Mouse (Mus musculus) embryonic facial prominence, embryonic 13.5 days (tissue): ENCODE measurements at regions not wholly inside any gene's neighbourhood (a gene's known extent, or its start where the extent isn't known, plus 50 kb on each side); places are given as distances from the start of the nearest gene placed in this dataset.

Experiments used
- ATAC-seq: fragments of 200-750 bp; cut with Nextera tagmentation; 2 replicates; pipeline ENCODE4 v1.8.0; 2017; ENCODE audit warnings: low read depth; ENCODE audit not compliant: insufficient number of reproducible peaks, insufficient read depth, low FRiP score, low TSS enrichment
- H3K27ac ChIP-seq: fragments of 300-500 bp; sonication (generic); 2 replicates; pipeline ENCODE4 v1.5.1; 2015; ENCODE audit warnings: moderate library complexity, mild to moderate bottlenecking, inconsistent platforms
- H3K27me3 ChIP-seq: fragments of 300-500 bp; sonication (generic); 2 replicates; pipeline ENCODE4 v1.6.1; 2015; ENCODE audit warnings: mild to moderate bottlenecking, inconsistent platforms
- H3K36me3 ChIP-seq: fragments of 300-500 bp; sonication (generic); 2 replicates; pipeline ENCODE4 v1.6.1; 2015; ENCODE audit warnings: mild to moderate bottlenecking, inconsistent platforms
- H3K4me1 ChIP-seq: fragments of 300-500 bp; sonication (generic); 2 replicates; pipeline ENCODE4 v1.6.1; 2015; ENCODE audit warnings: inconsistent platforms
- H3K4me2 ChIP-seq: fragments of 300-500 bp; sonication (generic); 2 replicates; pipeline ENCODE4 v1.6.1; 2015; ENCODE audit warnings: moderate library complexity, mild to moderate bottlenecking, inconsistent platforms
- H3K4me3 ChIP-seq: fragments of 300-500 bp; sonication (generic); 2 replicates; pipeline ENCODE4 v1.5.1; 2015; ENCODE audit warnings: mild to moderate bottlenecking, inconsistent platforms
- H3K9ac ChIP-seq: fragments of 300-500 bp; sonication (generic); 2 replicates; pipeline ENCODE4 v1.6.1; 2015; ENCODE audit warnings: mild to moderate bottlenecking, inconsistent platforms
- H3K9me3 ChIP-seq: fragments of 300-500 bp; sonication (generic); 2 replicates; pipeline ENCODE4 v1.6.1; 2016; ENCODE audit warnings: inconsistent platforms
- WGBS: fragments of 180-500 bp; shearing (Covaris S2); methylation state at CpG from one replicate; pipeline ENCODE4 v1.1.7; 2015; ENCODE audit warnings: mixed read lengths; 5-methylcytosine and 5-hydroxymethylcytosine counted together

- H3K9me3 ChIP-seq = no peaks in the 10 kb centered on the region
- H3K27me3 ChIP-seq = peaks cover 12% of the 10 kb centered on the region; the same call in 1 of the 2 replicates
Measured at GRCm38 (mm10) chr1:121052120-121052501, 280.3 kb downstream of the Insig2 start.

GRCm38 (mm10) chr1:121053692-121054091, 278.7 kb downstream of the Insig2 start:
- H3K4me1 ChIP-seq = peaks cover 7% of the 10 kb centered on the region
- ATAC-seq = no peak

More at GRCm38 (mm10) chr1:121052120-121052501, 280.3 kb downstream of the Insig2 start:
- Histone ChIP-seq H3K4me3 (no peak overlapping the region), H3K27ac (no peak overlapping the region), H3K36me3 (no peaks in the 10 kb centered on the region), H3K9ac (no peak overlapping the region), H3K4me2 (no peak overlapping the region), H3K4me1 (peaks cover 7% of the 10 kb centered on the region)
- WGBS = 65% methylated on average over 5 of the region's 5 CpGs
- no peak for ATAC-seq

GRCm38 (mm10) chr1:121074569-121074968, 257.8 kb downstream of the Insig2 start:
- Histone ChIP-seq H3K9me3 (no peaks in the 10 kb centered on the region), H3K36me3 (no peaks in the 10 kb centered on the region), H3K9ac (no peak overlapping the region), H3K27ac (no peak overlapping the region), H3K27me3 (no peaks in the 10 kb centered on the region), H3K4me1 (0 out of 2 replicates have a peak, but pooled peaks cover 4% of the 10 kb centered on the region), H3K4me2 (no peak overlapping the region), H3K4me3 (no peak overlapping the region)
- 68% methylated on average over 1 of the region's 1 CpGs for WGBS
- ATAC-seq = no peak

More at GRCm38 (mm10) chr1:121053692-121054091, 278.7 kb downstream of the Insig2 start:
- no peak overlapping the region for H3K4me2 ChIP-seq
- no peak overlapping the region for H3K4me3 ChIP-seq
- peaks cover 12% of the 10 kb centered on the region; the same call in 1 of the 2 replicates for H3K27me3 ChIP-seq
- H3K36me3 ChIP-seq = no peaks in the 10 kb centered on the region
- 24% methylated on average over 11 of the region's 11 CpGs for WGBS
- no peak overlapping the region for H3K27ac ChIP-seq
- H3K9me3 ChIP-seq = no peaks in the 10 kb centered on the region
- H3K9ac ChIP-seq = no peak overlapping the region

GRCm38 (mm10) chr1:121082839-121083238, 249.6 kb downstream of the Insig2 start:
- H3K4me1 ChIP-seq = peaks cover 14% of the 10 kb centered on the region
- H3K9ac ChIP-seq = no peak overlapping the region
- H3K27me3 ChIP-seq = no peaks in the 10 kb centered on the region
- no peak overlapping the region for H3K4me3 ChIP-seq
- ATAC-seq = no peak
- no peak overlapping the region for H3K27ac ChIP-seq
- no peak overlapping the region for H3K4me2 ChIP-seq
- no peaks in the 10 kb centered on the region for H3K9me3 ChIP-seq
- WGBS = 26% methylated on average over 5 of the region's 5 CpGs
- no peaks in the 10 kb centered on the region for H3K36me3 ChIP-seq

- no peak overlapping the region for H3K4me2 ChIP-seq
- no peaks in the 10 kb centered on the region for H3K36me3 ChIP-seq
- H3K4me1 ChIP-seq = peaks cover 14% of the 10 kb centered on the region
- ATAC-seq = no peak
- no peak overlapping the region for H3K27ac ChIP-seq
- no peaks in the 10 kb centered on the region for H3K27me3 ChIP-seq
- H3K9me3 ChIP-seq = no peaks in the 10 kb centered on the region
- 37% methylated on average over 2 of the region's 2 CpGs for WGBS
- no peak overlapping the region for H3K4me3 ChIP-seq
- no peak overlapping the region for H3K9ac ChIP-seq
Measured at GRCm38 (mm10) chr1:121085101-121085727, 247.2 kb downstream of the Insig2 start.

GRCm38 (mm10) chr1:121087124-121087887, 245.1 kb downstream of the Insig2 start:
- H3K27ac ChIP-seq = no peak overlapping the region
- ATAC-seq = no peak
- WGBS = 37% methylated on average over 7 of the region's 7 CpGs
- H3K4me2 ChIP-seq = no peak overlapping the region
- no peaks in the 10 kb centered on the region for H3K27me3 ChIP-seq
- H3K36me3 ChIP-seq = no peaks in the 10 kb centered on the region
- H3K9ac ChIP-seq = no peak overlapping the region
- H3K9me3 ChIP-seq = no peaks in the 10 kb centered on the region
- H3K4me3 ChIP-seq = no peak overlapping the region
- peaks cover 13% of the 10 kb centered on the region for H3K4me1 ChIP-seq

GRCm38 (mm10) chr1:121090628-121091027, 241.8 kb downstream of the Insig2 start:
- Histone ChIP-seq H3K27me3 (no peaks in the 10 kb centered on the region), H3K9me3 (no peaks in the 10 kb centered on the region), H3K4me3 (no peak overlapping the region), H3K4me2 (no peak overlapping the region), H3K36me3 (no peaks in the 10 kb centered on the region), H3K27ac (no peak overlapping the region), H3K9ac (no peak overlapping the region), H3K4me1 (peaks cover 13% of the 10 kb centered on the region)
- 91% methylated on average over 4 of the region's 4 CpGs for WGBS
- ATAC-seq = no peak

- Histone ChIP-seq H3K4me2 (no peak overlapping the region), H3K9me3 (no peaks in the 10 kb centered on the region), H3K36me3 (no peaks in the 10 kb centered on the region), H3K9ac (no peak overlapping the region), H3K27me3 (peaks cover 3% of the 10 kb centered on the region; the same call in 1 of the 2 replicates), H3K27ac (0 out of 2 replicates have a peak overlapping the region, but pooled peaks have one; percentile 34), H3K4me1 (peaks cover 17% of the 10 kb centered on the region), H3K4me3 (no peak overlapping the region)
- WGBS = 34% methylated on average over 5 of the region's 5 CpGs
- no peak for ATAC-seq
Measured at GRCm38 (mm10) chr1:121092870-121093269, 239.5 kb downstream of the Insig2 start.

GRCm38 (mm10) chr1:121096551-121097550, 235.5 kb downstream of the Insig2 start:
- no peaks in the 10 kb centered on the region for H3K9me3 ChIP-seq
- 4% methylated on average over 28 of the region's 28 CpGs for WGBS
- peak overlapping the region; percentile 60 for H3K27ac ChIP-seq
- peaks cover 12% of the 10 kb centered on the region for H3K27me3 ChIP-seq
- H3K4me1 ChIP-seq = peaks cover 17% of the 10 kb centered on the region
- H3K4me2 ChIP-seq = peak overlapping the region; percentile 70
- peak overlapping the region; percentile 40 for H3K4me3 ChIP-seq
- H3K36me3 ChIP-seq = no peaks in the 10 kb centered on the region
- H3K9ac ChIP-seq = peak overlapping the region; percentile 65
- ATAC-seq = no peak

- 41% methylated on average over 4 of the region's 4 CpGs for WGBS
- no peak overlapping the region for H3K4me2 ChIP-seq
- peaks cover 28% of the 10 kb centered on the region for H3K4me1 ChIP-seq
- H3K9ac ChIP-seq = no peak overlapping the region
- H3K9me3 ChIP-seq = no peaks in the 10 kb centered on the region
- H3K27me3 ChIP-seq = no peaks in the 10 kb centered on the region; the same call in 1 of the 2 replicates
- H3K27ac ChIP-seq = peak overlapping the region; percentile 61
- ATAC-seq = no peak
- no peak overlapping the region for H3K4me3 ChIP-seq
- H3K36me3 ChIP-seq = no peaks in the 10 kb centered on the region
Measured at GRCm38 (mm10) chr1:121111776-121112344, 220.5 kb downstream of the Insig2 start.

- Histone ChIP-seq H3K36me3 (no peaks in the 10 kb centered on the region), H3K4me3 (no peak overlapping the region), H3K27me3 (no peaks in the 10 kb centered on the region; the same call in 1 of the 2 replicates), H3K27ac (no peak overlapping the region), H3K9me3 (no peaks in the 10 kb centered on the region), H3K4me2 (no peak overlapping the region), H3K9ac (no peak overlapping the region), H3K4me1 (peaks cover 28% of the 10 kb centered on the region)
- no peak for ATAC-seq
- 25% methylated on average over 1 of the region's 1 CpGs for WGBS
Measured at GRCm38 (mm10) chr1:121112464-121112863, 219.9 kb downstream of the Insig2 start.
